Mouse (Mus musculus) ES-Bruce4 (cell line): ENCODE results near the gene Gm9833. TPM values are rescaled to one million over a fixed set of nuclear protein-coding genes. Genes with fewer than 3 reads are reported as not detected.

Source experiments
- H3K27ac ChIP-seq: 2 replicates; pipeline ENCODE4 v1.5.1; 2012; ENCODE audit warnings: low read length, inconsistent platforms; ENCODE audit not compliant: insufficient read depth
- H3K27me3 ChIP-seq: 2 replicates; pipeline ENCODE4 v1.6.1; 2012; ENCODE audit warnings: mild to moderate bottlenecking, low read length, inconsistent platforms; ENCODE audit not compliant: control insufficient read depth, poor library complexity, insufficient read depth, severe bottlenecking
- H3K36me3 ChIP-seq: 2 replicates; pipeline ENCODE4 v1.6.1; 2012; ENCODE audit warnings: inconsistent platforms, mild to moderate bottlenecking, low read length, moderate library complexity; ENCODE audit not compliant: control insufficient read depth, poor library complexity, insufficient read depth, severe bottlenecking
- H3K4me1 ChIP-seq: one replicate; pipeline ENCODE4 v1.8.1; 2011; ENCODE audit warnings: low read length; ENCODE audit not compliant: control insufficient read depth, insufficient read depth
- H3K4me3 ChIP-seq: 2 replicates; pipeline ENCODE4 v1.5.1; 2011; ENCODE audit warnings: low read depth, mild to moderate bottlenecking, low read length
- H3K9ac ChIP-seq: 2 replicates; pipeline ENCODE4 v1.6.1; 2012; ENCODE audit warnings: low read depth, mild to moderate bottlenecking, inconsistent platforms; ENCODE audit not compliant: poor library complexity, severe bottlenecking
- H3K9me3 ChIP-seq: replicated peaks from 2 replicates; pipeline ENCODE4 v1.6.1; 2012; ENCODE audit warnings: mild to moderate bottlenecking, low read length, inconsistent platforms; ENCODE audit not compliant: control insufficient read depth, poor library complexity, insufficient read depth, severe bottlenecking
- CTCF ChIP-seq: IDR thresholded peaks from one replicate; pipeline ENCODE4 v1.8.1; 2011; ENCODE audit warnings: low read depth, low read length
- EP300 ChIP-seq: IDR thresholded peaks from 2 replicates; pipeline ENCODE4 v1.6.1; 2011; ENCODE audit warnings: low read depth, low read length; ENCODE audit not compliant: insufficient read depth
- POLR2A ChIP-seq: IDR thresholded peaks from one replicate; pipeline ENCODE4 v1.8.1; 2011; ENCODE audit warnings: low read length; ENCODE audit not compliant: insufficient read depth
- polyA plus RNA-seq: library from polyadenylated mRNA; stranded (reverse); fragments of >200 nt; gene quantifications from 2 replicates; pipeline ENCODE4 v1.2.4, GENCODE M21; 2011; ENCODE audit warnings: low read depth; ENCODE audit not compliant: missing spikeins, insufficient read depth, insufficient read length

Gene Gm9833
- polyA plus RNA-seq, 1 experiment: 6.6 TPM

DNA sequence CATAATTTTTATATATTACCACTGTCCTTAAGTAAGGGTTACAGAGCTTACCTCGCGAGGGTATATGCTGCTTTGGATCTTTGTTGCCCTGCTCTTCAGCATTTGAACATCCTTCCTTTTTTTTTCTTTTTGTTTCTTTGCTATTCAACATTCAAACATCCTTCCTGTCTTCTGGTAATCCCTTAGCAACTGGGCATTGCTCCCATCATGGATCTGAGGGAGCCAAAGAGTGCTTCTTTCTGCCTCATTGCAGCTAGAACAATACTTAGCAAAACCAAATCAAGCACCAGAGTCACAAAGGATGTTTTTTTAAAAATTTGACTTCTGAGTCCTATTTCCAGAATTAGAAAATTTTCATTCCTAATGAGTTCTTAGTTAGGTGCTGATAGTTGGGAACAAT, 24.8 kb downstream of the Gm9833 start:
- Histone ChIP-seq H3K9ac (no peak overlapping the region), H3K27ac (no peak overlapping the region), H3K27me3 (no peaks in the 10 kb centered on the region), H3K9me3 (no peaks in the 10 kb centered on the region), H3K4me1 (no peaks in the 10 kb centered on the region), H3K4me3 (no peak overlapping the region), H3K36me3 (no peaks in the 10 kb centered on the region)
- no peak for TF ChIP-seq EP300

DNA sequence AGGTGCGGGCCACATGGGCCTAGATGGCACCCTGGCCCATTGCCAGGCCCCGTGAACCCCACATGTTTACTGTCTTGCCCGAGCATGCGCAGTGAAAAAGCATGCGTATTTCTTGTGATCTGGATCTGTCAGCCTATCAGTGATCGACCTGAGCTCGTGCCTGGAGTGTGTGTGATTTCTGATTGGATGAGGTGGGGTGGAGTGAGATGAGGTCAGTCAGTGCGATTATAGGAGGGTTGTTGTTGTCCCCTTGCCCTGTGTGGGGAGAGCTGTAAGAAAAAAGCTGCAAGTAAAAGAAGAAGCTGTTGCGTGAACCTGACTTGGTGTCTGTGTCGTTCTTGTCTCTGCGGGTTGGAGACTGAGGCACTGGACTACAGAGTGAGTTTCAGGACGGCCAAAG, 28.6 kb downstream of the Gm9833 start:
- Histone ChIP-seq H3K4me1 (no peaks in the 10 kb centered on the region), H3K36me3 (no peaks in the 10 kb centered on the region), H3K9ac (no peak overlapping the region), H3K27ac (no peak overlapping the region), H3K4me3 (no peak overlapping the region), H3K9me3 (no peaks in the 10 kb centered on the region), H3K27me3 (no peaks in the 10 kb centered on the region)
- no peak for TF ChIP-seq CTCF
- no peak for TF ChIP-seq EP300

DNA sequence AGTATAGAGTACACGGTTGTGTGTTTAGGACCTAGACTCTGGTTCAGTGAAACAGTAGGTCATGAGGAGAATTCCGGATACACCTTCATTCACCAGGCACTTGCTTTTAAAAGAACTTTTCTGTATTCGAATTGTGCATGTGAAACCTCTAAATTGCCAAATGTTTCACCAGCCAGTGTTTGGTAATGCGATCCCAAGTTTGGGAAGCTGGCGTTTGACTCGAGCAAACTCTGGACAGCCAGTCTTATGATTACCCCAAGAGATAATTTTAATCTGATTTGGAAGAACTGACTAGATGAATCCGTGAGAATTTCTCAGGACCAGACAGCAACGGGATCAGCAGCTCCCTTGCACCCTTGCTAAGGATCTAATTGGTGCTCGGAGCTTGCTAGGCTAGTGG, 33.3 kb downstream of the Gm9833 start:
- Histone ChIP-seq H3K4me3 (no peak overlapping the region), H3K9ac (no peak overlapping the region), H3K4me1 (no peaks in the 10 kb centered on the region), H3K36me3 (no peaks in the 10 kb centered on the region), H3K27ac (no peak overlapping the region), H3K9me3 (no peaks in the 10 kb centered on the region), H3K27me3 (no peaks in the 10 kb centered on the region)
- no peak for TF ChIP-seq EP300
- TF ChIP-seq POLR2A: no peak
- TF ChIP-seq CTCF: no peak

DNA sequence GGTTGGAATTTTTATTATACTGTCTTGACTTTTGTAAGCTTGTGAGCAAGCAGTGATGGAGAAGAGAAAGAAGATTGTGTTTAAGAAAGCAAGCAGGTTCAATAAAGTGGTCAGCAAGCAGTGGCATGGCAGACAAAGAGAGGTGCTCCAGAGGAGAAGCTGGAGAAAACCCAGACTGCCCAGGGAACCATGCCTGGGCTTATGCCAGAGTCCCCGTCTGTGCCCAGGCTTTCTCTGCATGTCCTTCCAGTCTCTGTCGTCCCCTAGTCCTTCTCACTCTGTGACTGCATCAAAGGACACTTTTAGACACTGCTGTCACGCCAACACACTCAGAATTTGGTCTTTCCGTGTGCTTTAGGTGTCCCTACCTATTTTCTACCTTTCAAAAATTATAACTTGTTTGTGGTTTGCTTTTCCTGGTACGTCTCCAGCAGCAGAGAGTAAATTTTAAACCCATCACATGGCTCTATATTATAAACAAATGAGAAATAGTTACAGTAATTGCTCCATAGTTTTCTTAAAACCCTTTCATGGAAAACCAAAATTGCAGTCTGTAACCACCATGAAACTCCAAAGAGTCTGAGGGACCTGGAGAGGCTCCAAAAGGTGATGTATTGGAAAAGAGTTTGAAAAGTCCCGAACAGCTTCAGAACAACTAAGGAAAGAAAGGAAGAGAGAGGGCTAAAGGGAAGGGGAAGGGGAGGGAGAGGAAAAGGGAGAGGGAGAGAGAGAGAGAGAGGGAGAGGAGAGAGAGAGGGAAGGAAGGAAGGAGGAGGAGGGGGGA, 34.2 kb downstream of the Gm9833 start:
- Histone ChIP-seq H3K4me3 (no peak overlapping the region), H3K27ac (no peak overlapping the region), H3K27me3 (no peaks in the 10 kb centered on the region), H3K9ac (no peak overlapping the region), H3K9me3 (no peaks in the 10 kb centered on the region), H3K4me1 (no peaks in the 10 kb centered on the region), H3K36me3 (no peaks in the 10 kb centered on the region)
- TF ChIP-seq POLR2A (no peak), CTCF (no peak), EP300 (no peak)

DNA sequence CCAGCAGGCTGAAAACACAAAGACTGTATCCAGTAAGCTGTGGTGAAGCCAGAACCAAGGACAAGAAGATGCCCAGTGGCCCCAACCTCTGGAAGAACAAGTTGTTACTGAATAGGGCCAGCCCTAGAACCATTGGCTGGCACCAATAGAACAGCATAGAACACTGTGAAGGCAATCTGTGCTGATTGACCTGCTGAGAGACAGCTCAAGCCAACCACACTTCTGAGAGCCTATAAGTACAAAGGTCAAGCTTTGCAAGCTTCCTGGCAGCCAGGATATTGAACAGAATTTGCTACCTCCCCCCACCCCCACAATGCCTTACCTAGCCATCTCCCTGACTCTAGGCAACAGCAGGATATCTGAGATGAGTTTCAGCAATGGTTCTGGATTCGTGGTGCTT, 35.7 kb downstream of the Gm9833 start:
- H3K4me1 ChIP-seq: no peaks in the 10 kb centered on the region
- no peaks in the 10 kb centered on the region for H3K9me3 ChIP-seq
- H3K27ac ChIP-seq: no peak overlapping the region
- H3K36me3 ChIP-seq: no peaks in the 10 kb centered on the region
- no peak overlapping the region for H3K9ac ChIP-seq
- no peaks in the 10 kb centered on the region for H3K27me3 ChIP-seq
- H3K4me3 ChIP-seq: no peak overlapping the region
- no peak for TF ChIP-seq POLR2A

DNA sequence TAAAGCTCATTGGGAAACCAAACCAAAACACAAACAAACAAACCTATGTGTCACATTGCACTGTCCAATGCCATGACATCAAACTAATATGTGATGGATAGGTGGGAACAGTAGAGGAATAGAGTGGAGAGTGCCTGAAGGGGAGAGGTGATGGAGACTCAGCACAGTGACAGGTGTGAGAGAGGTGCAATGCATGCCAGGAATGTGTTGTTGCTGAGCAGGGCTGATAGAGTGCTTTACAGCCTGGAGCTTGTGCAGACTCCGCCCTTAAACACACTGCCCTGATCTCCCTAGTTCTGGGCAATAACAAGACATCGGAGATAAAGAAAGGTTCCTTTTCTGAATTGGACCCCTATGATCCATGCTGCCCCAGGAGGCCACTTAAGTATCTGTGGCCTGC, 36.2 kb downstream of the Gm9833 start:
- Histone ChIP-seq H3K4me1 (no peaks in the 10 kb centered on the region), H3K9ac (no peak overlapping the region), H3K27me3 (no peaks in the 10 kb centered on the region), H3K4me3 (no peak overlapping the region), H3K36me3 (no peaks in the 10 kb centered on the region), H3K9me3 (no peaks in the 10 kb centered on the region), H3K27ac (no peak overlapping the region)
- TF ChIP-seq CTCF: no peak
- no peak for TF ChIP-seq POLR2A
- TF ChIP-seq EP300: no peak
